Mouse (Mus musculus) adrenal gland, postnatal 14 days (tissue): ENCODE results near the gene Smad3. TPM values are rescaled to one million over a fixed set of nuclear protein-coding genes. Genes with fewer than 3 reads are reported as not detected.

Experiments used
- DNase-seq: peaks from one replicate; pipeline ENCODE4 v3.0.0; 2021; ENCODE audit warnings: mixed read lengths
- total RNA-seq: library from RNA; stranded (reverse); gene quantifications from 2 replicates; pipeline ENCODE4 v1.2.3, GENCODE M21; 2021

The Smad3 gene
- total RNA-seq, 1 experiment from 2014 or later, result 26.5 TPM

DNA sequence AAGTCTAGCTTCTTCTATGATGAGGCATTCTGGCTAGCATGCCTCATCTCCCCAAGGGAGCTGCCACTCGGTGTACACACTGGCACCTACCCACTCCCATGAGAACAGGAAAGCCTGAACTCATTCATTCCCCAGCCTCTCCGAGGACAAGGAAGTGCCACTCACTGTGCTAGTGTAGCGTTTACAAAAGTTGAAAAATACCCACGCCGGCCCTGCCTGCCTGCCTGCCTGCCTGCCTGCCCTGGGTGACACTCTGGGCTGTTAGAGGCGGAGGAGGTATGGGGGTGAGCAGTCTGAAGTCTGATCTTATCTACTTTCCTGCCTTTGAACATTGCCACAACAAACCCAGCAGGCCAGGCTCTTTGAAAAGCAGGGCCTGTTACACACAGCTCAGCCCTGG, 37.1 kb downstream of the Smad3 start:
- DNase-seq, result peak; percentile 52

- peak; percentile 72 for DNase-seq
These were observed 37.9 kb downstream of the Smad3 start for GRCm38 (mm10) chr9:63719770-63720440.

- no peak for DNase-seq
These were observed 38.9 kb downstream of the Smad3 start for GRCm38 (mm10) chr9:63718735-63719358.

DNA sequence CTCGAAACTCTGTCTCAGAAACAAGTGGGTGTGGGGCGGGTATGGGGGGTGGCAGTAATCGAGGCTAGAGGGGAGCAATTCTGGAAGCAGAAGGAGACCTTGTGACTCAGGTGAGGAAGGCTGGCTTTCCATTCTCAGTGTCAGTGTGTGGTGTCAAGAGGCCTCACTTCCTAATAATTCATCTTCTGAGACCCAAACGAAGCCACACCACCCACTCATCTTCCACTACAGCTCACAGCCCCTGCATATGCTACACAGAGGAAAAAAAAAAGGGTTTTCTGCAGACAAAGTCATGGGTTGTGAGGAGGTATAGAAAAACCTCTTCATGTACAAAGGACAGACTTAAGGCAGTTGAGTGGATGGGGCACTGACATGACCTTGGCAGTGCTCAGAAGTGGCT, 39.6 kb downstream of the Smad3 start:
- DNase-seq, result no peak

DNA sequence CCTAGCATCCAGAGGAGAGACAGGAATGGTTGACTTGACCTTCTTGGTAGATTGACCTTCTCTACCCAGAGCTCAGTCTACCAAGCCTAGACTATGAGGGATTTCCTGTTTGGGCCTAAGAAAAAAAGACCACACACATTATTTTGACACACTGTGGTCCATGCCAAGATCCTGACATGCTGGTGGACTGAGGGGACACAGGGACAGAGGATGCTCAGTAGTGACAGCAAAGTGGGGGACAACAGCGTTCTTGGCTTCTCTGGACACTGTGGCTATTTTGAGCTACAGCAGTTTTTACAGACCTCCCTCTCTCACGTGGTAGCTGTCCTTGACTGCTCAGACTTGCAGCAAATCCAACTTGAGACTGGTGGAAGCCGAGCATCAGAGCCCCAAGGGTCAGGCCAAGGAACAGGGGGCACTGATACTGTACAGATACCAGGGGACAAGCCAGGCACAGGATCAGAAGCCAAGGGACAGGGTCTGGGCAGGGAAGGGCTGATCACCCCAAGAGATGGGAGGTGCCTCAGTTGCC, 40.3 kb downstream of the Smad3 start:
- DNase-seq, result no peak

DNA sequence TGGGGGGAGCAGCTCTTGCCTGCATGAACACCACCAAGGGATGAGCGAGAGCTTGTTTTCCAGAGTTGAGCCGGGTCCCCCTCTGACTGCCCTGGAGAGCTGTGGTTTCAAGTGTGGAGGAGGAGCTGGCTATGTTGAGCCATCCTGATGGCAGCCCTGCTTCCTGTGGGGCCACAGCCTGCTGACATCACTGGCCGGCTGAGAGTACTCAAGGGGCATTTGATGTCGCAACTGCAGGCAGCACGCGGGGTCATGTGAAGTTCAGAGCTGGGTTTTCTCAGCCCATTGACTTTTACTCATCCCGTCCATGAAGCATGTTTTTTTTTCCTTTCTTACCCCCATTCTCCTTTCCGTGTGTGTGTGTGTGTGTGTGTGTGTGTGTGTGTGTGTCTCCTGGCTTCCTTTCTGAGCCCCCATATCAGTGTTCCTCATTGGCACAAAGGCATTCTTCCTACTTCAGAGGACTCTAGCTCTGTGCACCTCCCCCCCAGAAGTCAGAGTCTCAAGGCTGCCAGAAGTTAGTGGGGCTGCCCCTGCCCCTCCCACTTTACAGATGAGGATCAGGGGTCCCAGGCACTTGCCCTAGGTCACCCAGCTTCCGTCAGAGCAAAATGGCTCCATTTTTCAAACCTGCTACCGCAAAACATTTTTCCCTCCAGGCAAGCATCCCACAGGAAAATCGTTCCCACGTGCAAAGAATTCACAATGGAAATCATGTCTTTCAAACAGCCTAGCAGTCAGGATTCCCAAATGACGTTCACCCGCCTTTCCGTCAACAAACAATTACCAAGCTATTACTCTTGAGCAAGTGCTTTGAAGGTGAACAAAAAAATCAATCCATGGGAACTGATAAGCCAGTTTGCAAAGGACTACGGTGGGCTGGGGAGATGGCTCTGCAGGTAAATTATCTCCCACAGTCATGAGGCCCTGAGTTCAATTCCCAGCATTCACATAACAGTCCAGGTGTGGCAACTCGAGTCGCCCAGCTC, 41.4 kb downstream of the Smad3 start:
- DNase-seq, result peak; percentile 88

DNA sequence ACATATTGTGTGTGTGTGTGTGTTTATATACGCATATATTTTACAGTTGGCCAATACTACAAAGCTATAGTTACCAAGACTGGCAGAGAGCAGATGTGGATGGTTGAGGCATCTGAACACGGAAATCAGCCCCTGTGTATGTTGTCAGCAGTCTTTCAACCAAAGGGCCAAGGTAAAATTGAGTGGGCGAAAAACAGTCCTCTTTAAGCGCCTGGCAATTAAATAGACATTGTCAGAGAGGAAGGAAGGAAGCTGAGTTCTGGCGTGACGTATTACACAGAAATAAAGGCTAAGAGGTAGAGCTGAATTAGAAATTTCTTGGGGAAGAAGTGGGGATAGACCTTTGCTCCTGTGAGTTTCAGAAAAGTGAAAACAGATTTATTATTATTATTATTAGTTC, 43.2 kb downstream of the Smad3 start:
- no peak for DNase-seq

DNA sequence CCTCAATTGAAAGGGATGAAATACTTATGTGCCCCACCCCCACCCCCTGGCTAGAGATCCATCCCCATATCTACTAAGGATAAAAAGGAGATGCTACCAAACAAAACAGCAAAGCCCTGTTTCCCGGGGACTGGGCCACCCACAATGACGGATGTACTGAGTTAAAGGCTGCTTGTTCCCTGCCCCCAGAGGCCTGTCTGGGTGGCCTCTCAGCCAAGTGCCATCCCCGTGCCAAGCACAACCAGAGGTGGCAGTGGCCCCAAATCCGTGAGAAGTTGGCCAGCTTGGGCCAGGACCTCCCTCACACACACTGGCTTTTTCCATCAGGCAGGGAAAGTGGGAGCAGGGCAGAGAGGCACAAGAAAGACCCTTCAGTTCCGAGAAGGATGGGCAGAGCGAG, 45.0 kb downstream of the Smad3 start:
- peak; percentile 65 for DNase-seq

DNA sequence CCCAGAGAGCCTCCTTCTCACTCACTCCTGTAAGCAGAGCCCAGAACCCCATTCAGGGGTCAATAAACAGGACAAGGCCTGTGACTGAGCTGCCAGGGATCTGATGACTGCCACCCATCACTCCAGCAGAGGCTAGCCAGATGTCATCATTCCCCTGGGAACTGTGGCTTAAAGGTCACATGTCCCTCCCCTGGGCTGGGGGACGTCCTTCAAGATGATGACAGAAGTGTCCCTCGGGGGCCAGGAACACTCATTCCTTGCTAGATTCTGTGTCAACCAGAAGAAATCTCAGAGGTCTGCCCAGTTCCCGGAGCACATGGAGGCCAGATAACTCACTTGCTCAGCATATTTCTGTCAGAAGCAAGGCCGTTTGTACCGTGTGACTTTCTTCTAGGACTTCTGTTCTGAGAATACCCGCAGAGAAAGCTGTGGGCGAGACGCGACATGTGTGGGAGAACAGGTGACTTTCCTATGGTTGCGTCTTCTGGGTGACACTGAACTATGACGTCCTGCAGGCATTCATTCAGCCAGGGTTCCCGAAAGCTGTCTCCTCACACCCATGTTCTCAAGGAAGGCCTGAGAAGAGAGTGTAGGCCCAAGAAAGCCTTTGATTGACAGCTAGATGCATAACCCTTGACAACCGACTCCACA, 46.1 kb downstream of the Smad3 start:
- peak; percentile 88 for DNase-seq

DNA sequence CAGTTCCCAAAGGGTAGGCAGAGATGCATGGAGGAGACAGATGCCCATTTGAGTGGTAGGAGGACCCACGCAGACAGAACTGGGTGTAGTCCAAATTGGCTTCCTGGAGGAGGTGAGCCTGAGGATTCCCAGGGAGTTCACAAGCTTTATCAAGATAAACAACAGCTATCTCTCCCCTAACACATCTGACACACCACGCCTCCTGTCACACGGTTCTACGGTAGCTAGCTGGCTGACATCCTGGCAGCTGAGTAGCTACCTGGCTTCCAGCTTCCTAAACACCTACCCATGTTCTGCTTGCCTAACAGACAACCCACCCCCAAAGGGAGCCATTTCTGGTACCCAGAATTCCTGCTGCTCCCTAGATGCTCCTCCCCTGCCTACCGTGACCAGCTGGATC, 47.9 kb downstream of the Smad3 start:
- no peak for DNase-seq

DNA sequence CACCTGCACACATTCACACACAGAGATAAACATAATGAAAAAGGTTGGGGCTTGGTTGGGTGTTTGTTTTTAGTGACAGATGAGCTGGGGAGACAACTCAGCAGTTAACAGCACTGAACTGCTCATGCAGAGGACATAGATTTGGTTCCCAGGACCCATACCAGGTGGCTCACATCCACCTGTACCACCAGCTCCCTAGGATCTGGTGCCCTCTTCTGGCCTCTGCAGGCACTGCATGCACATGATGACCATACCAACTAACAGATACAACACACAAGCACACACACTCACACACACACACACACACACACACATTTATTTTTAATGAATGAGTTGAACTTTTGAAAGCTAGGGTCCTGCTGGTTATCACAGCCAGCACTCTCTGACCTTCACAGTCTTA, 48.5 kb downstream of the Smad3 start:
- DNase-seq, result peak; percentile 43

- no peak for DNase-seq
These were observed 49.8 kb downstream of the Smad3 start for GRCm38 (mm10) chr9:63707816-63708588.

DNA sequence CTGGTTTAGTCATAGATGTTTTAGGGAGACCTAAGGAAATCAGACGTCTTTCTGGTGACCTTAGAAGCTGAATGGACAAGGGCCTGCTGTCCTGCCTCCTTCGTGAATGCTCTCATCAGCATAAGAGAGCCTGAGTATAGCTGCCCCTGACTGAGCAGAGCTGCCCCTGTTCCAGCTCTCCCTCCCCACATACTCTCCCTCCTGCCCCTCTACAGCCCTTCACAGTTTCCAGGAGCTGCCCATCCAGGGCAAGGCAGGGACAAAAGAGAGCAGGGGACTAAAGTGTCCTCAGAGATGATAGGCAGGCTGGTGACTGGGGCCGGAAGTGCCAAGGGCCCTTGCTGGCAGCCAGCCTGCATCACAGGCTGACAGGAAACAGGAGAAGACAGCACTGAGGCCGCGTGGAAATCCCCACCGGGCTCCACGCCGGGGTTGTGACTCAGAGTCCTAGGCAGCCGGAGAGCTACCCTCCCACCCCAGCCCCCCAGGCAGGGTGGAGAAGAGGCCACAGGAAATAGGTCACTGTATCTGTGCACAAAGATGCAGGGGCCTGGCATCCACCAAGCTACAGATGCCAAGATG, 51.6 kb downstream of the Smad3 start:
- peak; percentile 90 for DNase-seq

DNA sequence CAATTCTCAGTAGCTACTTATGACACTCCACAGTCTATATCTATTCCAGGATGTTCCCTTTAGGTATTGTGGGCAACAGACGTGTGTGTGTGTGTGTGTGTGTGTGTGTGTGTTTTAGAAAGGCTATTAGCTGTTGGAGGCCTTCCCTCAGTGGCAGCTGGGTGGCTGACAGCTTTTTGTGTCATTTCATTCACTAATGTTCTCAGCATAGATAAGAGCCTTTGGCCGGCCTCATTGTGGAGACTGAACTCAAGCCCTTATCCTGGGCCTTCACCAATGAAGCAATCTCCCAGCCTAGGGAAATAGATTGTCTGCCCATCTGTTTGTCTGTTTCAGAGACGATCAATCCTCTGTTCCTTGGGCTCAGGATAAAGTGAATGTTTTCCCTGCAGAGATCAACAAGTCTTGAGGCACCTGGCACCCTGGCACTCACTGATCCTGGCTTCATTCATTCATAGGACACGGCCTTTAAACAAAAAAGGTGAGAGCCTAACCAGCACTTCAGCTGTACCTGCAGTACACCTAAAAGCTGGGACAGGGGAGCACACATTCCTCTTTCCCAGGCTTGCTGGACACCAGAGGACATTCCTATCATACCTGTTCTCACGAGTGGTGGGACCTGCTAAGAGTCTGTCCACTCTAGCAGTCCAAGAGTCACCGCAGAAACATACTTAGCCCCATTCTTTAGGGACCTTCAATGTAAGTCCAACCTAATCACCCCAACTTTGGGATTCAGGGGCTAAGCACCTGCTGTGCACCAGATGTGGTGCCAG, 52.6 kb downstream of the Smad3 start:
- no peak for DNase-seq

DNA sequence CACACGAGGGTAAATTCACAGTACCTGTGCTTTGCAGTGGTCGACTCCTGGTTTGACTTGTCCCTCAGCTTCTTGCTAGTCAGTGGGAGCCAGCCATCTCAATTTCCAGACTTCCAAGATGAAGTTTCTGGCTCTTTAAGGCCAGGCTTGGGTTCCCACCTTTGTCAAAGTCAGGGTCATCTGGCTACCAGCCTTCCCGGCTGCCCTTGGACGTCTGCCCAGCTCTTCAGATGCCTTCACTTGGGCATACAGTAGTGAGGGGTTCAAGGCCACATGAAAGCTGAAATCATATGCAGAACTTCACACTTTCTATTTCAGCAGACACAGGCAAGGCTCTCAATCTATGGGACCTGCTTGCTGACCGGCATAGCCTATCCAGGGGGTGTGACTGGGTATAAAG, 53.7 kb downstream of the Smad3 start:
- DNase-seq, result peak; percentile 76

- no peak for DNase-seq
These were observed 54.5 kb downstream of the Smad3 start for GRCm38 (mm10) chr9:63703236-63703785.

- peak; percentile 68 for DNase-seq
These were observed 55.2 kb downstream of the Smad3 start for GRCm38 (mm10) chr9:63702502-63703013.

- DNase-seq, result no peak
These were observed 55.9 kb downstream of the Smad3 start for GRCm38 (mm10) chr9:63701957-63702309.

DNA sequence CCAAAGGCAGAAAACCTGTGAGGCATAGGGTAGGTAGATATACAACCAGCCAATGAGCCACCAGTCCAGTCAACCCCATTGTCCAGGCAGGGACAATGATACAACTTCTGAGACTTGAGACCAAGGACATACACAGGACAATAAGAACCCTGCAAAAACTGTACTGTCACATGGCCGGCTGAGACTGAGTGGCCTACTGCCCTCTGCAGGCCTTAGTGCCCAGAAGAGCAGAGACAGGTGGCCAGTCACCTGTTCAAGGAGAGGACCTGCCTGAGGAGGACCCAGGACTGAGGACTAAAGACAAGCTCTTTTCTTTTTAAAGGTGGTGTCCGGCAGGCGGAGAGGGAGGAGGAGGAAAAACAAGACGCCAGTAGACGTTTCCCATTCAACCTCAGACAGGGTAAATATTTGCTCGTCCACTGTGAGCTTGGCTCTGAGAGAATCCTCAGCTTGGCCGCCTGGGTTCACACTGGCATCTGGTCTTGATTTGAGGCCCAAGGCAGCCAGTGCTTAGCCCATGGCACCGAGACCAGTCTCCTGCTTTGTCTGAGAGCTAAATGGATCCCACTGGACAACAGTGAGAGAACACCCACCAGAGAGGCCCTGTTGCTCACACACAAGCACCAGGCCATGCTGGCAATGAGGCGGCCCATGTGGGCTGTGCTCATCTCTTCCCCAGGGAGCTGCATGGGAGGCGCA, 56.4 kb downstream of the Smad3 start:
- no peak for DNase-seq
